Mouse (Mus musculus): ENCODE measurements around the gene Ccl28. TPM values are rescaled to one million over a fixed set of nuclear protein-coding genes. Genes with fewer than 3 reads are reported as not detected.
"Not testable (repeated sequence)": the region's sequence is repeated elsewhere in the genome, so short reads cannot be mapped to it uniquely, and the experiment has no call there.

Ccl28 gene
- polyA plus RNA-seq (2015; fragmentation: Nextera tagmentation; extraction: Ambion mirVana) = 0.10 and 0.13 TPM in 2 replicates

DNA sequence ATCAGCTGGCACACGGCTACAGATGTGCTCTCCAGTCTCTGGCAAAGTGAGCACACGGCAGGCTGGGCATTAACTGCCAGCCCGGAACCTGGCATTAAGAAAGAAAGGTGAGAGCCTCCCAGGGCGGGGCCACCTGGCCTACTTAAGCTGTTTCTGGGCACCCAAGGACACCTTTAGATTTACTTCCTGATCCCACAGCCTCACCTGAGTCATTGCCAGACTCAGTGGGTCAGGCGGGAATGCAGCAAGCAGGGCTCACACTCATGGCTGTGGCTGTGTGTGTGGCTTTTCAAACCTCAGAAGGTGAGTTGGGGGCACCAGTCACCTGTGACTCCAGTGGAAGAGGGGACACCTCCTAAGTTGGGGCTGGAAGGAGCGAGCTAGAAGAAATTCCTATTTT is at the start of gene Ccl28:
Gene Ccl28 (plus strand): TSS at position 186 of the 400 bp plus-strand sequence.
- Histone ChIP-seq H3K4me1 (replicated peaks; ENCODE audit: control insufficient read depth, insufficient read depth, low read length) (no peaks in the 10 kb centered on the region), H3K4me3 (replicated peaks; ENCODE audit: low read length) (no peak within 1 kb of the TSS), H3K36me3 (ENCODE audit: control insufficient read depth, insufficient read depth) (no peaks in the 10 kb centered on the region), H3K9ac (replicated peaks; ENCODE audit: low read depth, low read length) (no peak within 1 kb of the TSS), H3K27me3 (replicated peaks; ENCODE audit: control insufficient read depth, insufficient read depth, low read length) (no peaks in the 10 kb centered on the region), H3K9me3 (ENCODE audit: control insufficient read depth, low read length) (no peaks in the 10 kb centered on the region), H3K27ac (ENCODE audit: low read length) (no peak within 1 kb of the TSS), H3K4me2 (ENCODE audit: low read length) (no peak within 1 kb of the TSS)
- 85% methylated on average over 6 of the region's 6 CpGs for WGBS
- ATAC-seq = no peak

GRCm38 (mm10) chr13:119596321-119597211 is 27.1 kb upstream of the Ccl28 start:
- not testable (repeated sequence) for H3K9me3 ChIP-seq (ENCODE audit: control insufficient read depth, low read length); H3K9ac ChIP-seq (replicated peaks; ENCODE audit: low read depth, low read length); H3K4me3 ChIP-seq (replicated peaks; ENCODE audit: low read length); H3K27me3 ChIP-seq (replicated peaks; ENCODE audit: control insufficient read depth, insufficient read depth, low read length); H3K4me2 ChIP-seq (ENCODE audit: low read length); H3K36me3 ChIP-seq (ENCODE audit: control insufficient read depth, insufficient read depth); H3K4me1 ChIP-seq (replicated peaks; ENCODE audit: control insufficient read depth, insufficient read depth, low read length); H3K27ac ChIP-seq (ENCODE audit: low read length)
- WGBS = 71% methylated on average over 14 of the region's 16 CpGs
- ATAC-seq = peak; percentile 86

GRCm38 (mm10) chr13:119598466-119598865 is 25.2 kb upstream of the Ccl28 start:
- H3K9me3 ChIP-seq (ENCODE audit: control insufficient read depth, low read length); ATAC-seq; H3K4me1 ChIP-seq (replicated peaks; ENCODE audit: control insufficient read depth, insufficient read depth, low read length); H3K4me2 ChIP-seq (ENCODE audit: low read length); H3K36me3 ChIP-seq (ENCODE audit: control insufficient read depth, insufficient read depth); H3K4me3 ChIP-seq (replicated peaks; ENCODE audit: low read length); H3K27ac ChIP-seq (ENCODE audit: low read length); H3K27me3 ChIP-seq (replicated peaks; ENCODE audit: control insufficient read depth, insufficient read depth, low read length); H3K9ac ChIP-seq (replicated peaks; ENCODE audit: low read depth, low read length): not testable (repeated sequence)

GRCm38 (mm10) chr13:119599066-119599465 is 24.6 kb upstream of the Ccl28 start:
- not testable (repeated sequence) for H3K9me3 ChIP-seq (ENCODE audit: control insufficient read depth, low read length); H3K27ac ChIP-seq (ENCODE audit: low read length); H3K9ac ChIP-seq (replicated peaks; ENCODE audit: low read depth, low read length); ATAC-seq; H3K4me3 ChIP-seq (replicated peaks; ENCODE audit: low read length); H3K27me3 ChIP-seq (replicated peaks; ENCODE audit: control insufficient read depth, insufficient read depth, low read length); H3K4me1 ChIP-seq (replicated peaks; ENCODE audit: control insufficient read depth, insufficient read depth, low read length); H3K4me2 ChIP-seq (ENCODE audit: low read length); H3K36me3 ChIP-seq (ENCODE audit: control insufficient read depth, insufficient read depth)
- 84% methylated on average over 11 of the region's 12 CpGs for WGBS

DNA sequence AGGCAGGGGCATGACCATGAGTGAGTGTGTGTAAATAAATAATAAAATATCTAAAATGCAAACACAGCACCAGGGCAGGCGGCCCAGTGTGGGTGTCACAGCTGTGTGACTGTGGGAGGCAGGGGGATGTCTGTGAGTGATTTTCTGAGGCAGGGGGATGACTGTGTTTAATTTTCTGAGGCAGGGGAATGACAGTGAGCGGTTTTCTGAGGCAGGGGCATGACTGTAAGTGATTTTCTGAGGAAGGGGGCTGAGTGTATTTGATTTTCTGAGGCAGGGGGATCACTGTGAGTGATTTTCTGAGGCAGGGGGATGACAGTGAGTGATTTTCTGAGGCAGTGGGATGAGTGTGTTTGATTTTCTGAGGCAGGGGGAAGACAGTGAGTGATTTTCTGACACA is 24.1 kb upstream of the Ccl28 start:
- WGBS = 75% methylated on average over 2 of the region's 2 CpGs
- not testable (repeated sequence) for ATAC-seq; H3K4me3 ChIP-seq (replicated peaks; ENCODE audit: low read length); H3K36me3 ChIP-seq (ENCODE audit: control insufficient read depth, insufficient read depth); H3K4me2 ChIP-seq (ENCODE audit: low read length); H3K27ac ChIP-seq (ENCODE audit: low read length); H3K9me3 ChIP-seq (ENCODE audit: control insufficient read depth, low read length); H3K9ac ChIP-seq (replicated peaks; ENCODE audit: low read depth, low read length); H3K4me1 ChIP-seq (replicated peaks; ENCODE audit: control insufficient read depth, insufficient read depth, low read length); H3K27me3 ChIP-seq (replicated peaks; ENCODE audit: control insufficient read depth, insufficient read depth, low read length)

GRCm38 (mm10) chr13:119600166-119600565 is 23.5 kb upstream of the Ccl28 start:
- not testable (repeated sequence) for H3K9ac ChIP-seq (replicated peaks; ENCODE audit: low read depth, low read length); H3K4me3 ChIP-seq (replicated peaks; ENCODE audit: low read length); H3K9me3 ChIP-seq (ENCODE audit: control insufficient read depth, low read length); H3K27ac ChIP-seq (ENCODE audit: low read length); H3K36me3 ChIP-seq (ENCODE audit: control insufficient read depth, insufficient read depth); H3K4me2 ChIP-seq (ENCODE audit: low read length); H3K4me1 ChIP-seq (replicated peaks; ENCODE audit: control insufficient read depth, insufficient read depth, low read length); H3K27me3 ChIP-seq (replicated peaks; ENCODE audit: control insufficient read depth, insufficient read depth, low read length); ATAC-seq

DNA sequence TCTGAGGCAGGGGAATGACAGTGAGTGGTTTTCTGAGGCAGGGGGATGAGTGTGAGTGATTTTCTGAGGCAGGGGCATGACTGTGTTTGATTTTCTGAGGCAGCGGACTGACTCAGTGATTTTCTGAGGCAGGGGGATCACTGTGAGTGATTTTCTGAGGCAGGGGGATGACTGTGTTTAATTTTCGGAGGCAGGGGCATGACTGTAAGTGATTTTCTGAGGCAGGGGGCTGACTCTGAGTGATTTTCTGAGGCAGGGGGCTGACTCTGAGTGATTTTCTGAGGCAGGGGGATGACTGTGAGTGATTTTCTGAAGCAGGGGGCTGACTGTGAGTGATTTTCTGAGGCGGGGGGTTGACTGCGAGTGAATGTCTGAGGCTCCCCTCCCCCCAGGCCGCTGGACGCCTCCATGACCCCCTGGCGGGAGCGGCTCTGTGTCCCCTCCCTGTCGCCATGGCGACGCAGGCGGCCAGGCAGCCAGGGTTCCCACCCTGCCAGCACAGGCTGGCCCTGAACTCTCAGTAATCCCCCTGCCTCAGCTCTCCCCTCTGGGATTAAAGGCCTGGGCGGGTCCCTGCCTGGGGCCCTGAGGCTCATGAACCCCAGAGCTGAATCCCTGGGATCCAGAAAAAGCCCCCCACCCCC is 20.8 kb upstream of the Ccl28 start:
- ATAC-seq = not testable (repeated sequence)

DNA sequence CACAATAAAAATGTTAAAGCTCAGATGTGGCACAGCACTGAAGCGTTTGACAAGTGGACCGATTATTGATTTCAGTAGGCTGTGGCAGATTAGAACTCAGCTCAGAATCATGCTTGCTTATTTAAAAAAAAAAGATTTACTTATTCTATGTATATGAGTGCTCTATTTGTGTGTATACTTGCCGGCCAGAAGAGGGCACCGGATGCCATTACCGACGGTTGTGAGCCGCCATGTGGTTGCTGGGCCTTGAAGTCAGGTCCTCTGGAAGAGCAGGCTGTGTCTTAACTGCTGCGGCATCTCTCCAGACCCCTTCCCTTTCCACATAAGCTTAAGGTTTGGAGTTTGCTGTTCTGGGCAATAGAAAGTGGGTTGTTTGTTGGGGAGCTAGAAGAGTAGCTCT is 19.7 kb upstream of the Ccl28 start:
- not testable (repeated sequence) for H3K9me3 ChIP-seq (ENCODE audit: control insufficient read depth, low read length); H3K4me3 ChIP-seq (replicated peaks; ENCODE audit: low read length); H3K4me1 ChIP-seq (replicated peaks; ENCODE audit: control insufficient read depth, insufficient read depth, low read length); H3K27ac ChIP-seq (ENCODE audit: low read length); H3K27me3 ChIP-seq (replicated peaks; ENCODE audit: control insufficient read depth, insufficient read depth, low read length); H3K4me2 ChIP-seq (ENCODE audit: low read length); H3K36me3 ChIP-seq (ENCODE audit: control insufficient read depth, insufficient read depth); ATAC-seq; H3K9ac ChIP-seq (replicated peaks; ENCODE audit: low read depth, low read length)
- 96% methylated on average over 6 of the region's 8 CpGs for WGBS

More for the DNA sequence above, 20.8 kb upstream of the Ccl28 start:
- H3K9ac ChIP-seq (replicated peaks; ENCODE audit: low read depth, low read length); H3K4me3 ChIP-seq (replicated peaks; ENCODE audit: low read length); H3K27me3 ChIP-seq (replicated peaks; ENCODE audit: control insufficient read depth, insufficient read depth, low read length); H3K9me3 ChIP-seq (ENCODE audit: control insufficient read depth, low read length); H3K4me2 ChIP-seq (ENCODE audit: low read length); H3K4me1 ChIP-seq (replicated peaks; ENCODE audit: control insufficient read depth, insufficient read depth, low read length); H3K27ac ChIP-seq (ENCODE audit: low read length); H3K36me3 ChIP-seq (ENCODE audit: control insufficient read depth, insufficient read depth): not testable (repeated sequence)
- 45% methylated on average over 12 of the region's 13 CpGs for WGBS

GRCm38 (mm10) chr13:119604322-119604721 is 19.3 kb upstream of the Ccl28 start:
- WGBS = 94% methylated on average over 7 of the region's 9 CpGs
- not testable (repeated sequence) for H3K36me3 ChIP-seq (ENCODE audit: control insufficient read depth, insufficient read depth); H3K9me3 ChIP-seq (ENCODE audit: control insufficient read depth, low read length); H3K27ac ChIP-seq (ENCODE audit: low read length); H3K4me3 ChIP-seq (replicated peaks; ENCODE audit: low read length); H3K9ac ChIP-seq (replicated peaks; ENCODE audit: low read depth, low read length); H3K4me1 ChIP-seq (replicated peaks; ENCODE audit: control insufficient read depth, insufficient read depth, low read length); H3K4me2 ChIP-seq (ENCODE audit: low read length); H3K27me3 ChIP-seq (replicated peaks; ENCODE audit: control insufficient read depth, insufficient read depth, low read length); ATAC-seq
